12 mouse cellular contexts compared by ENCODE assay signal in the genomic region with DNA sequence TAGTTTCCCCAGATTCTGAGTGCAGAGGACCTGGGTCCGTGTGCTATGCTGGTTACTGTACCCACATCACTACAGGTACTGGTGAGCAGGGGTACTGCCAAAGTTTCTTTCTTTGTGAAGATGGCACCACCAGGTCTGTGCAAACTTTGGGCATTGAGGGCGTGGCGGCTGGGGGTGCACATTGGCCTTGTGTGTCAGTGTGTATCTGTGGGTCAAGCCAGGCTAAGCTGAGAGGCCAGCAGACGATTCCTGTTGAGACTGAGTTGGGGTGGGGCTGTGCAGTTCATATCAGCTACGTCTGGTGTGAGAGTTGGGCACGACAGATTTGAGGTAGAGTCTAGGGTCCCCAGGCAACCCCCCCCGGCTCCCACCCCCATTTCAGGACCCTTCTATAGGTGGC. TPM values are rescaled to one million over a fixed set of nuclear protein-coding genes. Genes with fewer than 3 reads are reported as not detected.
DNase-seq lines count a peak whose midpoint lies in the region; ATAC-seq lines count a peak whose summit lies in the region.
"Had no signal": no experiment of that assay in that cellular context is flagged by ENCODE, and none has a peak within 500 bp of the region (broad histone marks: within the 10 kb centered on the region; RNA-seq: fewer than 3 reads in every experiment).

No protein-coding gene starts in this region.

- H3K9ac ChIP-seq in heart, embryonic 15.5 days, result no peak overlapping the region
- H3K9ac ChIP-seq in limb, embryonic 11.5 days (ENCODE audit: low read length), result no peak overlapping the region
- no peak overlapping the region for H3K9ac ChIP-seq in embryonic facial prominence, embryonic 14.5 days (ENCODE audit: low read depth, low read length)
- H3K9ac ChIP-seq in limb, embryonic 12.5 days (replicated peaks), result no peak overlapping the region
- H3K9ac ChIP-seq in liver, embryonic 11.5 days (ENCODE audit: low read depth, low read length), result no peak overlapping the region
- H3K9ac ChIP-seq: liver, embryonic 12.5 days; neural tube, embryonic 12.5 days had no signal

- no peak overlapping the region for H3K4me2 ChIP-seq in heart, embryonic 15.5 days
- H3K4me2 ChIP-seq in limb, embryonic 11.5 days (ENCODE audit: low read depth, severe bottlenecking), result no peak overlapping the region
- H3K4me2 ChIP-seq in embryonic facial prominence, embryonic 14.5 days (ENCODE audit: low read depth, low read length), result no peak overlapping the region
- H3K4me2 ChIP-seq in limb, embryonic 12.5 days, result no peak overlapping the region
- no peak overlapping the region for H3K4me2 ChIP-seq in liver, embryonic 11.5 days
- H3K4me2 ChIP-seq: liver, embryonic 12.5 days; neural tube, embryonic 12.5 days had no signal

- ATAC-seq in heart, embryonic 15.5 days (replicated peaks; ENCODE audit: insufficient number of reproducible peaks, insufficient read depth, low FRiP score, low read depth), result no peak
- ATAC-seq in limb, embryonic 11.5 days (ENCODE audit: insufficient number of reproducible peaks, low FRiP score, low TSS enrichment, low read depth), result 0 out of 2 replicates have a peak, but pooled peaks have one; percentile 28
- ATAC-seq in embryonic facial prominence, embryonic 14.5 days (ENCODE audit: low read depth), result 0 out of 2 replicates have a peak, but pooled peaks have one; percentile 7
- ATAC-seq in limb, embryonic 12.5 days (ENCODE audit: insufficient number of reproducible peaks, insufficient read depth, low FRiP score, low TSS enrichment, low read depth), result peak; percentile 21; the same call in 1 of the 2 replicates
- ATAC-seq in liver, embryonic 11.5 days (replicated peaks; ENCODE audit: low FRiP score), result no peak
- ATAC-seq: CD4-positive, CD25-positive, alpha-beta regulatory T cell, adult 4 months; liver, embryonic 12.5 days had no signal

- 79% methylated on average over 7 of the region's 7 CpGs for WGBS in heart, embryonic 15.5 days
- WGBS in limb, embryonic 11.5 days, result 91% methylated on average over 7 of the region's 7 CpGs
- 88% methylated on average over 7 of the region's 7 CpGs for WGBS in limb, embryonic 10.5 days
- 80% methylated on average over 7 of the region's 7 CpGs for WGBS in embryonic facial prominence, embryonic 14.5 days
- WGBS in limb, embryonic 12.5 days, result 91% methylated on average over 7 of the region's 7 CpGs
- WGBS in liver, embryonic 11.5 days, result 87% methylated on average over 7 of the region's 7 CpGs

- H3K4me1 ChIP-seq in heart, embryonic 15.5 days (replicated peaks), result peaks cover 12% of the 10 kb centered on the region; the same call in 1 of the 2 replicates
- H3K4me1 ChIP-seq in limb, embryonic 11.5 days (ENCODE audit: control insufficient read depth, insufficient read depth, low read length), result no peaks in the 10 kb centered on the region
- H3K4me1 ChIP-seq in limb, embryonic 10.5 days, result no peaks in the 10 kb centered on the region
- H3K4me1 ChIP-seq in embryonic facial prominence, embryonic 14.5 days (ENCODE audit: control insufficient read depth, insufficient read depth, low read length), result no peaks in the 10 kb centered on the region
- no peaks in the 10 kb centered on the region for H3K4me1 ChIP-seq in limb, embryonic 12.5 days (replicated peaks)
- no peaks in the 10 kb centered on the region for H3K4me1 ChIP-seq in liver, embryonic 11.5 days (replicated peaks; ENCODE audit: control insufficient read depth, insufficient read depth, low read length)
- H3K4me1 ChIP-seq: liver, embryonic 12.5 days; neural tube, embryonic 12.5 days had no signal

- H3K9me3 ChIP-seq in heart, embryonic 15.5 days (replicated peaks), result no peaks in the 10 kb centered on the region
- no peaks in the 10 kb centered on the region for H3K9me3 ChIP-seq in limb, embryonic 11.5 days (ENCODE audit: control insufficient read depth, low read length)
- H3K9me3 ChIP-seq in limb, embryonic 10.5 days (replicated peaks), result no peaks in the 10 kb centered on the region
- no peaks in the 10 kb centered on the region for H3K9me3 ChIP-seq in embryonic facial prominence, embryonic 14.5 days (ENCODE audit: control insufficient read depth, low read length)
- no peaks in the 10 kb centered on the region for H3K9me3 ChIP-seq in limb, embryonic 12.5 days
- no peaks in the 10 kb centered on the region for H3K9me3 ChIP-seq in liver, embryonic 11.5 days (ENCODE audit: control insufficient read depth, low read length)
- H3K9me3 ChIP-seq: liver, embryonic 12.5 days; neural tube, embryonic 12.5 days had no signal

- H3K4me3 ChIP-seq in heart, embryonic 15.5 days, result no peak overlapping the region
- H3K4me3 ChIP-seq in limb, embryonic 11.5 days (ENCODE audit: low read depth, low read length), result no peak overlapping the region
- no peak overlapping the region for H3K4me3 ChIP-seq in limb, embryonic 10.5 days
- no peak overlapping the region for H3K4me3 ChIP-seq in embryonic facial prominence, embryonic 14.5 days (ENCODE audit: low read depth, low read length)
- no peak overlapping the region for H3K4me3 ChIP-seq in limb, embryonic 12.5 days (replicated peaks)
- H3K4me3 ChIP-seq in liver, embryonic 11.5 days (ENCODE audit: low read depth, low read length), result no peak overlapping the region
- H3K4me3 ChIP-seq: liver, embryonic 12.5 days; neural tube, embryonic 12.5 days had no signal

- DNase-seq in heart, postnatal 10 days, result no peak
- no peak for DNase-seq in limb, embryonic 11.5 days (ENCODE audit: low spot score)
- DNase-seq in limb, embryonic 10.5 days (ENCODE audit: low spot score), result no peak
- DNase-seq in embryonic facial prominence, embryonic 14.5 days (ENCODE audit: low spot score), result no peak
- no peak for DNase-seq in liver, embryonic 11.5 days (ENCODE audit: low spot score)
- DNase-seq: thymus, postnatal 14 days had no signal

- intact Hi-C loops in heart, postnatal 10 days (cut with DNase I), result no loop called here

- no peaks in the 10 kb centered on the region for H3K27me3 ChIP-seq in heart, embryonic 15.5 days
- no peaks in the 10 kb centered on the region for H3K27me3 ChIP-seq in limb, embryonic 11.5 days (ENCODE audit: control insufficient read depth, insufficient read depth, low read length)
- H3K27me3 ChIP-seq in limb, embryonic 10.5 days (ENCODE audit: low read depth, poor library complexity, severe bottlenecking), result no peaks in the 10 kb centered on the region
- no peaks in the 10 kb centered on the region for H3K27me3 ChIP-seq in embryonic facial prominence, embryonic 14.5 days (replicated peaks; ENCODE audit: control insufficient read depth, insufficient read depth, low read length)
- no peaks in the 10 kb centered on the region for H3K27me3 ChIP-seq in limb, embryonic 12.5 days
- no peaks in the 10 kb centered on the region for H3K27me3 ChIP-seq in liver, embryonic 11.5 days (replicated peaks; ENCODE audit: control insufficient read depth, insufficient read depth, low read length)
- H3K27me3 ChIP-seq: liver, embryonic 12.5 days; neural tube, embryonic 12.5 days had no signal

- 0 out of 2 replicates have a peak overlapping the region, but pooled peaks have one; percentile 52 for H3K27ac ChIP-seq in heart, embryonic 15.5 days
- H3K27ac ChIP-seq in limb, embryonic 11.5 days (replicated peaks; ENCODE audit: low read depth, low read length), result no peak overlapping the region
- H3K27ac ChIP-seq in limb, embryonic 10.5 days, result no peak overlapping the region
- no peak overlapping the region for H3K27ac ChIP-seq in embryonic facial prominence, embryonic 14.5 days (replicated peaks; ENCODE audit: low read depth, low read length)
- H3K27ac ChIP-seq in limb, embryonic 12.5 days, result no peak overlapping the region
- no peak overlapping the region for H3K27ac ChIP-seq in liver, embryonic 11.5 days (ENCODE audit: low read depth, low read length)
- H3K27ac ChIP-seq: liver, embryonic 12.5 days; macrophage; neural tube, embryonic 12.5 days had no signal

- H3K36me3 ChIP-seq in heart, embryonic 15.5 days, result peaks cover 45% of the 10 kb centered on the region
- peaks cover 10% of the 10 kb centered on the region for H3K36me3 ChIP-seq in limb, embryonic 11.5 days (ENCODE audit: control insufficient read depth, insufficient read depth, low read length)
- H3K36me3 ChIP-seq in limb, embryonic 10.5 days, result peaks cover 78% of the 10 kb centered on the region
- H3K36me3 ChIP-seq in embryonic facial prominence, embryonic 14.5 days (ENCODE audit: control insufficient read depth, insufficient read depth, low read length), result peaks cover 53% of the 10 kb centered on the region
- H3K36me3 ChIP-seq in limb, embryonic 12.5 days, result peaks cover 83% of the 10 kb centered on the region
- peaks cover 39% of the 10 kb centered on the region for H3K36me3 ChIP-seq in liver, embryonic 11.5 days (ENCODE audit: control insufficient read depth, insufficient read depth, low read length)

RNA-seq across cellular contexts. Expression of a gene that starts 4.6 kb away (rescaled TPM):
- polyA plus RNA-seq in heart, embryonic 15.5 days (2015; fragmentation: Nextera tagmentation; extraction: Ambion mirVana), result 12.0 and 18.9 TPM in 2 replicates
- total RNA-seq in heart, postnatal 10 days (2021), result 1 to 10 TPM; 9.3 to 9.9 TPM
- 20.9 and 26.7 TPM in 2 replicates for polyA plus RNA-seq in limb, embryonic 11.5 days (2014; fragmentation: Nextera tagmentation; extraction: Ambion mirVana)
- 26.1 and 30.6 TPM in 2 replicates for polyA plus RNA-seq in limb, embryonic 10.5 days (2016; fragmentation: Nextera tagmentation; extraction: Ambion mirVana)
- 17.4 and 18.4 TPM in 2 replicates for polyA plus RNA-seq in embryonic facial prominence, embryonic 14.5 days (2014; fragmentation: Nextera tagmentation; extraction: Ambion mirVana)
- polyA plus RNA-seq in limb, embryonic 12.5 days (2016; fragmentation: Nextera tagmentation; extraction: Ambion mirVana), result 29.9 and 35.2 TPM in 2 replicates
- polyA plus RNA-seq in liver, embryonic 11.5 days (2014; fragmentation: Nextera tagmentation; extraction: Ambion mirVana), result 17.0 and 20.2 TPM in 2 replicates

RNA-seq across cellular contexts. Expression of a gene that starts 19.3 kb away (rescaled TPM):
- 53.2 and 59.4 TPM in 2 replicates for polyA plus RNA-seq in heart, embryonic 15.5 days (2015; fragmentation: Nextera tagmentation; extraction: Ambion mirVana)
- 10 to 100 TPM; 38.3 to 40.4 TPM for total RNA-seq in heart, postnatal 10 days (2021)
- 57.3 and 63.7 TPM in 2 replicates for polyA plus RNA-seq in limb, embryonic 11.5 days (2014; fragmentation: Nextera tagmentation; extraction: Ambion mirVana)
- 79.7 and 80.9 TPM in 2 replicates for polyA plus RNA-seq in limb, embryonic 10.5 days (2016; fragmentation: Nextera tagmentation; extraction: Ambion mirVana)
- 43.7 and 48.1 TPM in 2 replicates for polyA plus RNA-seq in embryonic facial prominence, embryonic 14.5 days (2014; fragmentation: Nextera tagmentation; extraction: Ambion mirVana)
- polyA plus RNA-seq in limb, embryonic 12.5 days (2016; fragmentation: Nextera tagmentation; extraction: Ambion mirVana), result 77.1 and 79.5 TPM in 2 replicates
- polyA plus RNA-seq in liver, embryonic 11.5 days (2014; fragmentation: Nextera tagmentation; extraction: Ambion mirVana), result 48.7 and 48.9 TPM in 2 replicates

RNA-seq across cellular contexts. Expression of a gene that starts 19.7 kb away (rescaled TPM):
- polyA plus RNA-seq in heart, embryonic 15.5 days (2015; fragmentation: Nextera tagmentation; extraction: Ambion mirVana), result 24.1 and 32.2 TPM in 2 replicates
- 10 to 100 TPM; 19.6 to 19.7 TPM for total RNA-seq in heart, postnatal 10 days (2021)
- polyA plus RNA-seq in limb, embryonic 11.5 days (2014; fragmentation: Nextera tagmentation; extraction: Ambion mirVana), result 35.0 and 40.2 TPM in 2 replicates
- polyA plus RNA-seq in limb, embryonic 10.5 days (2016; fragmentation: Nextera tagmentation; extraction: Ambion mirVana), result 43.8 and 54.0 TPM in 2 replicates
- polyA plus RNA-seq in embryonic facial prominence, embryonic 14.5 days (2014; fragmentation: Nextera tagmentation; extraction: Ambion mirVana), result 30.1 and 36.6 TPM in 2 replicates
- polyA plus RNA-seq in limb, embryonic 12.5 days (2016; fragmentation: Nextera tagmentation; extraction: Ambion mirVana), result 54.9 and 59.4 TPM in 2 replicates
- 29.5 and 35.1 TPM in 2 replicates for polyA plus RNA-seq in liver, embryonic 11.5 days (2014; fragmentation: Nextera tagmentation; extraction: Ambion mirVana)

Comparison
In these comparisons a context has a peak if more than half of its experiments do, and no peak if none do; other contexts are left out.
1. ATAC-seq: peak in limb, embryonic 11.5 days (single experiment), embryonic facial prominence, embryonic 14.5 days (single experiment) and limb, embryonic 12.5 days (single experiment); none in heart, embryonic 15.5 days (single experiment) and liver, embryonic 11.5 days (single experiment).